Mouse (Mus musculus) limb, embryonic 15.5 days (tissue): ENCODE measurements at regions not wholly inside any gene's neighbourhood (a gene's known extent, or its start where the extent isn't known, plus 50 kb on each side); places are given as distances from the start of the nearest gene placed in this dataset.

Experiments used
- ATAC-seq: fragments of 200-750 bp; cut with Nextera tagmentation; 2 replicates; pipeline ENCODE4 v1.8.0; 2017; ENCODE audit warnings: low read depth, moderate TSS enrichment; ENCODE audit not compliant: insufficient number of reproducible peaks, low FRiP score, low TSS enrichment
- H3K27ac ChIP-seq: fragments of 300-500 bp; sonication (generic); 2 replicates; pipeline ENCODE4 v1.5.1; 2015; ENCODE audit warnings: moderate library complexity, mild to moderate bottlenecking, inconsistent platforms
- H3K27me3 ChIP-seq: fragments of 300-500 bp; sonication (generic); 2 replicates; pipeline ENCODE4 v1.6.1; 2015; ENCODE audit warnings: inconsistent platforms
- H3K36me3 ChIP-seq: fragments of 300-500 bp; sonication (generic); 2 replicates; pipeline ENCODE4 v1.6.1; 2015; ENCODE audit warnings: inconsistent platforms
- H3K4me1 ChIP-seq: fragments of 300-500 bp; sonication (generic); 2 replicates; pipeline ENCODE4 v1.6.1; 2015; ENCODE audit warnings: inconsistent platforms
- H3K4me2 ChIP-seq: fragments of 300-500 bp; sonication (generic); 2 replicates; pipeline ENCODE4 v1.6.1; 2015; ENCODE audit warnings: mild to moderate bottlenecking, inconsistent platforms
- H3K4me3 ChIP-seq: fragments of 300-500 bp; sonication (generic); 2 replicates; pipeline ENCODE4 v1.5.1; 2015; ENCODE audit warnings: mild to moderate bottlenecking, inconsistent platforms
- H3K9ac ChIP-seq: fragments of 300-500 bp; sonication (generic); 2 replicates; pipeline ENCODE4 v1.6.1; 2015; ENCODE audit warnings: inconsistent platforms
- H3K9me3 ChIP-seq: fragments of 300-500 bp; sonication (generic); 2 replicates; pipeline ENCODE4 v1.6.1; 2016; ENCODE audit warnings: inconsistent platforms
- WGBS: fragments of 180-500 bp; shearing (Covaris S2); methylation state at CpG from one replicate; pipeline ENCODE4 v1.1.7; 2015; 5-methylcytosine and 5-hydroxymethylcytosine counted together

- Histone ChIP-seq H3K9ac (no peak overlapping the region), H3K4me1 (no peaks in the 10 kb centered on the region), H3K27me3 (no peaks in the 10 kb centered on the region), H3K36me3 (no peaks in the 10 kb centered on the region), H3K4me2 (no peak overlapping the region), H3K27ac (no peak overlapping the region), H3K9me3 (no peaks in the 10 kb centered on the region), H3K4me3 (no peak overlapping the region)
- 8% methylated on average over 5 of the region's 5 CpGs for WGBS
- no peak for ATAC-seq
Measured at GRCm38 (mm10) chr12:39094638-39095230, 315.6 kb downstream of the Etv1 start.

GRCm38 (mm10) chr12:39123391-39124095, 344.4 kb downstream of the Etv1 start:
- H3K4me1 ChIP-seq, result no peaks in the 10 kb centered on the region
- 71% methylated on average over 3 of the region's 3 CpGs for WGBS
- H3K36me3 ChIP-seq, result no peaks in the 10 kb centered on the region
- H3K9ac ChIP-seq, result no peak overlapping the region
- H3K27me3 ChIP-seq, result no peaks in the 10 kb centered on the region
- no peaks in the 10 kb centered on the region for H3K9me3 ChIP-seq
- H3K4me3 ChIP-seq, result no peak overlapping the region
- H3K4me2 ChIP-seq, result no peak overlapping the region
- H3K27ac ChIP-seq, result no peak overlapping the region
- ATAC-seq, result no peak

GRCm38 (mm10) chr12:39154689-39155088, 375.5 kb downstream of the Etv1 start:
- Histone ChIP-seq H3K9ac (no peak overlapping the region), H3K4me2 (no peak overlapping the region), H3K4me3 (no peak overlapping the region), H3K36me3 (no peaks in the 10 kb centered on the region), H3K27me3 (no peaks in the 10 kb centered on the region), H3K9me3 (no peaks in the 10 kb centered on the region), H3K4me1 (no peaks in the 10 kb centered on the region), H3K27ac (no peak overlapping the region)
- no peak for ATAC-seq
- WGBS, result 57% methylated on average over 6 of the region's 6 CpGs

- no peaks in the 10 kb centered on the region for H3K27me3 ChIP-seq
- H3K4me2 ChIP-seq, result no peak overlapping the region
- 59% methylated on average over 4 of the region's 4 CpGs for WGBS
- no peaks in the 10 kb centered on the region for H3K9me3 ChIP-seq
- H3K27ac ChIP-seq, result no peak overlapping the region
- H3K4me3 ChIP-seq, result no peak overlapping the region
- no peak overlapping the region for H3K9ac ChIP-seq
- no peaks in the 10 kb centered on the region for H3K4me1 ChIP-seq
- H3K36me3 ChIP-seq, result no peaks in the 10 kb centered on the region
- no peak for ATAC-seq
Measured at GRCm38 (mm10) chr12:39176958-39177357, 397.8 kb downstream of the Etv1 start.

- Histone ChIP-seq H3K4me1 (no peaks in the 10 kb centered on the region), H3K4me3 (no peak overlapping the region), H3K27ac (no peak overlapping the region), H3K9me3 (no peaks in the 10 kb centered on the region), H3K9ac (no peak overlapping the region), H3K4me2 (no peak overlapping the region), H3K36me3 (no peaks in the 10 kb centered on the region), H3K27me3 (no peaks in the 10 kb centered on the region)
- ATAC-seq, result no peak
- WGBS, result 51% methylated on average over 4 of the region's 4 CpGs
Measured at GRCm38 (mm10) chr12:39224073-39224472, 444.9 kb downstream of the Etv1 start.

- H3K9me3 ChIP-seq, result no peaks in the 10 kb centered on the region
- H3K27ac ChIP-seq, result no peak overlapping the region
- no peak overlapping the region for H3K4me2 ChIP-seq
- 52% methylated on average over 6 of the region's 6 CpGs for WGBS
- no peaks in the 10 kb centered on the region for H3K36me3 ChIP-seq
- ATAC-seq, result no peak
- H3K4me1 ChIP-seq, result no peaks in the 10 kb centered on the region
- H3K27me3 ChIP-seq, result no peaks in the 10 kb centered on the region
- H3K4me3 ChIP-seq, result no peak overlapping the region
- H3K9ac ChIP-seq, result no peak overlapping the region
Measured at GRCm38 (mm10) chr12:39256605-39257004, 477.4 kb downstream of the Etv1 start.

- WGBS, result 54% methylated on average over 1 of the region's 1 CpGs
- Histone ChIP-seq H3K9me3 (no peaks in the 10 kb centered on the region), H3K4me1 (no peaks in the 10 kb centered on the region), H3K4me3 (no peak overlapping the region), H3K27me3 (no peaks in the 10 kb centered on the region), H3K4me2 (no peak overlapping the region), H3K36me3 (no peaks in the 10 kb centered on the region), H3K9ac (no peak overlapping the region), H3K27ac (no peak overlapping the region)
- no peak for ATAC-seq
Measured at GRCm38 (mm10) chr12:39257571-39257970, 478.4 kb downstream of the Etv1 start.

GRCm38 (mm10) chr12:39289676-39290075, 510.5 kb downstream of the Etv1 start:
- Histone ChIP-seq H3K27me3 (no peaks in the 10 kb centered on the region), H3K27ac (no peak overlapping the region), H3K9ac (no peak overlapping the region), H3K4me1 (no peaks in the 10 kb centered on the region), H3K9me3 (no peaks in the 10 kb centered on the region), H3K36me3 (no peaks in the 10 kb centered on the region), H3K4me3 (no peak overlapping the region), H3K4me2 (no peak overlapping the region)
- no peak for ATAC-seq
- 74% methylated on average over 2 of the region's 2 CpGs for WGBS

- no peak for ATAC-seq
- H3K4me3 ChIP-seq, result no peak overlapping the region
- no peak overlapping the region for H3K27ac ChIP-seq
- no peaks in the 10 kb centered on the region for H3K4me1 ChIP-seq
- no peak overlapping the region for H3K4me2 ChIP-seq
- H3K36me3 ChIP-seq, result no peaks in the 10 kb centered on the region
- no peaks in the 10 kb centered on the region for H3K27me3 ChIP-seq
- H3K9ac ChIP-seq, result no peak overlapping the region
- no peaks in the 10 kb centered on the region for H3K9me3 ChIP-seq
- 29% methylated on average over 13 of the region's 13 CpGs for WGBS
Measured at GRCm38 (mm10) chr12:39301351-39302212, 522.4 kb downstream of the Etv1 start.

GRCm38 (mm10) chr12:39302213-39302591, 523.0 kb downstream of the Etv1 start:
- Histone ChIP-seq H3K36me3 (no peaks in the 10 kb centered on the region), H3K9ac (no peak overlapping the region), H3K4me1 (no peaks in the 10 kb centered on the region), H3K27me3 (no peaks in the 10 kb centered on the region), H3K4me2 (no peak overlapping the region), H3K9me3 (no peaks in the 10 kb centered on the region), H3K27ac (no peak overlapping the region), H3K4me3 (no peak overlapping the region)
- no peak for ATAC-seq
- 67% methylated on average over 2 of the region's 2 CpGs for WGBS

- Histone ChIP-seq H3K36me3 (no peaks in the 10 kb centered on the region), H3K4me3 (no peak overlapping the region), H3K27ac (no peak overlapping the region), H3K9me3 (no peaks in the 10 kb centered on the region), H3K9ac (no peak overlapping the region), H3K4me2 (no peak overlapping the region), H3K27me3 (no peaks in the 10 kb centered on the region), H3K4me1 (no peaks in the 10 kb centered on the region)
- no peak for ATAC-seq
- WGBS, result 87% methylated on average over 1 of the region's 1 CpGs
Measured at GRCm38 (mm10) chr12:39307746-39308145, 528.6 kb downstream of the Etv1 start.

GRCm38 (mm10) chr12:39309905-39310304, 530.7 kb downstream of the Etv1 start:
- Histone ChIP-seq H3K4me3 (no peak overlapping the region), H3K9ac (no peak overlapping the region), H3K36me3 (no peaks in the 10 kb centered on the region), H3K4me1 (no peaks in the 10 kb centered on the region), H3K27me3 (no peaks in the 10 kb centered on the region), H3K9me3 (no peaks in the 10 kb centered on the region), H3K27ac (no peak overlapping the region), H3K4me2 (no peak overlapping the region)
- no peak for ATAC-seq
- WGBS, result 49% methylated on average over 3 of the region's 3 CpGs
